Mouse (Mus musculus): ENCODE measurements around the gene B4galnt1.

- TF ChIP-seq CTCF (IDR thresholded peaks at IDR 0.05; ENCODE audit: extremely low read depth, insufficient read depth, low read length) (no peak), POLR2A (IDR thresholded peaks at IDR 0.05; ENCODE audit: extremely low read depth, insufficient read depth, low read length) (no peak)
Measured at GRCm38 (mm10) chr10:127171631-127172200, 6.7 kb downstream of the B4galnt1 start.

Measured in cortical plate, adult 2 months (tissue).